Mouse (Mus musculus) CH12.LX (cell line): ENCODE measurements around the gene Rilp. TPM values are rescaled to one million over a fixed set of nuclear protein-coding genes. Genes with fewer than 3 reads are reported as not detected.

Source experiments
- DNase-seq: peaks from one replicate; pipeline ENCODE4 v3.0.0-alpha.2; 2013; ENCODE audit errors: extremely low read depth
- H3K27ac ChIP-seq: 2 replicates; pipeline ENCODE4 v1.5.1; 2012; ENCODE audit warnings: low read depth, mild to moderate bottlenecking, control low read depth, moderate library complexity; ENCODE audit not compliant: insufficient read depth
- H3K27me3 ChIP-seq: replicated peaks from 2 replicates; pipeline ENCODE3; 2012; ENCODE audit warnings: inconsistent platforms
- H3K36me3 ChIP-seq, 2 experiments: replicated peaks in 1 of 2; 2 replicates each; pipeline versions ENCODE3 to v1.6.1; 2012; ENCODE audit warnings: inconsistent platforms in 1 of 2, low read length in 1 of 2, mild to moderate bottlenecking in 1 of 2, mixed read lengths in 1 of 2, moderate library complexity in 1 of 2; ENCODE audit not compliant: control insufficient read depth in 1 of 2, insufficient read depth in 1 of 2
- H3K4me1 ChIP-seq, 2 experiments: 2 replicates each; pipeline ENCODE4 v1.6.1; 2012; ENCODE audit warnings: inconsistent platforms in 1 of 2, moderate library complexity in 1 of 2; ENCODE audit not compliant: insufficient read depth in 2 of 2, control insufficient read depth in 1 of 2
- H3K4me2 ChIP-seq: 2 replicates; pipeline ENCODE4 v1.6.1; 2012; ENCODE audit warnings: low read depth, mild to moderate bottlenecking, control low read depth; ENCODE audit not compliant: poor library complexity, insufficient read depth, severe bottlenecking
- H3K4me3 ChIP-seq, 3 experiments: fragments of 150-350 bp in 1 of 3; sonication (generic) in 1 of 3; replicated peaks in 1 of 3; 2 replicates each; pipeline versions ENCODE3 to v1.5.1; 2011 to 2012; ENCODE audit warnings: low read depth in 2 of 3, low read length in 2 of 3, mild to moderate bottlenecking in 2 of 3, moderate library complexity in 2 of 3, control low read depth in 1 of 3, improper control_type of control experiment in 1 of 3, inconsistent platforms in 1 of 3, mixed read lengths in 1 of 3; ENCODE audit not compliant: poor library complexity in 1 of 3
- H3K79me2 ChIP-seq: replicated peaks from 2 replicates; pipeline ENCODE4 v1.6.1; 2012; ENCODE audit warnings: mild to moderate bottlenecking, moderate library complexity; ENCODE audit not compliant: control insufficient read depth, poor library complexity, insufficient read depth, severe bottlenecking; ENCODE audit errors: extremely low read depth
- H3K9ac ChIP-seq: 2 replicates; pipeline ENCODE4 v1.6.1; 2012; ENCODE audit warnings: low read depth, mild to moderate bottlenecking, control low read depth, moderate library complexity; ENCODE audit not compliant: insufficient read depth
- H3K9me3 ChIP-seq: replicated peaks from 2 replicates; pipeline ENCODE3; 2012; ENCODE audit warnings: low read length, inconsistent platforms, mixed read lengths
- BHLHE40 ChIP-seq: IDR thresholded peaks from 2 replicates; pipeline ENCODE4 v1.6.1; 2011; ENCODE audit warnings: mild to moderate bottlenecking, low read depth, low read length, improper control_type of control experiment
- CHD2 ChIP-seq: IDR thresholded peaks from 2 replicates; pipeline ENCODE4 v1.6.1; 2011; ENCODE audit warnings: low read length, improper control_type of control experiment
- CTCF ChIP-seq, 2 experiments: IDR thresholded peaks in 1 of 2; conservative IDR thresholded peaks in 1 of 2; 2 replicates each; pipeline ENCODE4 v1.5.1; 2011 to 2012; ENCODE audit warnings: low read depth in 2 of 2, low read length in 2 of 2, improper control_type of control experiment in 1 of 2, inconsistent platforms in 1 of 2, mild to moderate bottlenecking in 1 of 2, moderate library complexity in 1 of 2
- E2F4 ChIP-seq: IDR thresholded peaks from 2 replicates; pipeline ENCODE4 v1.6.1; 2011; ENCODE audit warnings: low read depth, low read length, improper control_type of control experiment; ENCODE audit not compliant: insufficient replicate concordance
- EP300 ChIP-seq: IDR thresholded peaks from 2 replicates; pipeline ENCODE4 v1.6.1; 2011; ENCODE audit warnings: low read length, improper control_type of control experiment
- ETS1 ChIP-seq: conservative IDR thresholded peaks from 2 replicates; pipeline ENCODE4 v1.6.1; 2012; ENCODE audit warnings: low read depth, mild to moderate bottlenecking, inconsistent platforms, low read length, improper control_type of control experiment, moderate library complexity
- HCFC1 ChIP-seq: IDR thresholded peaks from 2 replicates; pipeline ENCODE4 v1.6.1; 2012; ENCODE audit warnings: low read depth, mild to moderate bottlenecking, inconsistent platforms, low read length, improper control_type of control experiment
- JUN ChIP-seq: IDR thresholded peaks from 2 replicates; pipeline ENCODE4 v1.6.1; 2011; ENCODE audit warnings: low read depth, mild to moderate bottlenecking, low read length, improper control_type of control experiment, moderate library complexity; ENCODE audit not compliant: insufficient read depth
- JUND ChIP-seq: conservative IDR thresholded peaks from 2 replicates; pipeline ENCODE4 v1.6.1; 2011; ENCODE audit warnings: low read depth, low read length, improper control_type of control experiment
- MAFK ChIP-seq: IDR thresholded peaks from 2 replicates; pipeline ENCODE4 v1.6.1; 2011; ENCODE audit warnings: low read length, improper control_type of control experiment; ENCODE audit not compliant: insufficient replicate concordance
- MAX ChIP-seq: IDR thresholded peaks from 2 replicates; pipeline ENCODE4 v1.6.1; 2011; ENCODE audit warnings: low read length, improper control_type of control experiment
- MAZ ChIP-seq: IDR thresholded peaks from 2 replicates; pipeline ENCODE4 v1.6.1; 2012; ENCODE audit warnings: low read depth, mild to moderate bottlenecking, inconsistent platforms, low read length, improper control_type of control experiment, moderate library complexity
- MEF2A ChIP-seq: IDR thresholded peaks from 2 replicates; pipeline ENCODE4 v1.6.1; 2014; ENCODE audit warnings: low read depth, mild to moderate bottlenecking, inconsistent platforms, low read length, improper control_type of control experiment, borderline replicate concordance
- MXI1 ChIP-seq: IDR thresholded peaks from 2 replicates; pipeline ENCODE4 v1.6.1; 2011; ENCODE audit warnings: mild to moderate bottlenecking, low read depth, low read length, improper control_type of control experiment
- MYC ChIP-seq: IDR thresholded peaks from 2 replicates; pipeline ENCODE4 v1.6.1; 2011; ENCODE audit warnings: low read depth, mild to moderate bottlenecking, improper control_type of control experiment, low read length
- NRF1 ChIP-seq: IDR thresholded peaks from 2 replicates; pipeline ENCODE4 v1.6.1; 2014; ENCODE audit warnings: low read depth, mild to moderate bottlenecking, inconsistent platforms, low read length, improper control_type of control experiment, moderate library complexity
- PAX5 ChIP-seq: IDR thresholded peaks from 2 replicates; pipeline ENCODE4 v1.6.1; 2012; ENCODE audit warnings: low read length, inconsistent platforms, mixed read lengths
- POLR2A ChIP-seq: IDR thresholded peaks from 2 replicates; pipeline ENCODE4 v1.6.1; 2011; ENCODE audit warnings: low read depth, mild to moderate bottlenecking, improper control_type of control experiment, low read length
- POLR2AphosphoS2 ChIP-seq: IDR thresholded peaks from 2 replicates; pipeline ENCODE4 v1.6.1; 2011; ENCODE audit warnings: low read depth, low read length, improper control_type of control experiment
- RAD21 ChIP-seq: IDR thresholded peaks from 2 replicates; pipeline ENCODE4 v1.6.1; 2011; ENCODE audit warnings: low read depth, mild to moderate bottlenecking, low read length, improper control_type of control experiment, moderate library complexity
- RCOR1 ChIP-seq: conservative IDR thresholded peaks from 2 replicates; pipeline ENCODE4 v1.6.1; 2012; ENCODE audit warnings: low read depth, mild to moderate bottlenecking, inconsistent platforms, low read length, improper control_type of control experiment
- SIN3A ChIP-seq: IDR thresholded peaks from 2 replicates; pipeline ENCODE4 v1.6.1; 2012; ENCODE audit warnings: low read length, improper control_type of control experiment, inconsistent platforms
- SMC3 ChIP-seq: IDR thresholded peaks from 2 replicates; pipeline ENCODE4 v1.6.1; 2011; ENCODE audit warnings: low read depth, low read length, improper control_type of control experiment
- TCF12 ChIP-seq: IDR thresholded peaks from 2 replicates; pipeline ENCODE4 v1.6.1; 2014; ENCODE audit warnings: low read depth, mild to moderate bottlenecking, inconsistent platforms, low read length, improper control_type of control experiment
- USF1 ChIP-seq: IDR thresholded peaks from 2 replicates; pipeline ENCODE4 v1.6.1; 2014; ENCODE audit warnings: low read depth, mild to moderate bottlenecking, inconsistent platforms, low read length, improper control_type of control experiment
- USF2 ChIP-seq: conservative IDR thresholded peaks from 2 replicates; pipeline ENCODE4 v1.6.1; 2011; ENCODE audit warnings: low read depth, low read length, improper control_type of control experiment
- ZC3H11A ChIP-seq: IDR thresholded peaks from 2 replicates; pipeline ENCODE4 v1.6.1; 2012; ENCODE audit warnings: low read depth, mild to moderate bottlenecking, inconsistent platforms, low read length, improper control_type of control experiment
- dilution Hi-C: fragments of 300-500 bp; cut with MboI; formaldehyde crosslinking; loops from 2 replicates; pipeline ENCODE4 v1.14.3; 2020; ENCODE audit warnings: low sequenced_read_pairs; ENCODE audit not compliant: extremely low pct_unique_long_range_greater_than_20kb, extremely low pct_ligation_motif_present
- in situ Hi-C: fragments of 300-500 bp; cut with MboI; formaldehyde crosslinking; loops from 3 replicates; pipeline ENCODE4 v1.14.3; 2019; ENCODE audit warnings: low sequenced_read_pairs, low pct_ligation_motif_present, low pct_unique_long_range_greater_than_20kb, mixed read lengths
- polyA plus RNA-seq: library from polyadenylated mRNA; unstranded; fragments of >175 nt; gene quantifications from 2 replicates; pipeline ENCODE4 v1.2.1, GENCODE M21; 2012; ENCODE audit warnings: low read depth; ENCODE audit not compliant: insufficient read length
- total RNA-seq, 2 experiments: library from RNA; depleted of rRNA; stranded (reverse); fragments of 300-350 nt in 1 of 2; fragments of >200 nt in 1 of 2; gene quantifications; 2 replicates each; pipeline ENCODE4 v1.2.3; 2012 to 2014

The Rilp gene
- total and polyA plus RNA-seq, 3 experiments, result 0.17 to 1.1 (median 0.72) TPM

DNA sequence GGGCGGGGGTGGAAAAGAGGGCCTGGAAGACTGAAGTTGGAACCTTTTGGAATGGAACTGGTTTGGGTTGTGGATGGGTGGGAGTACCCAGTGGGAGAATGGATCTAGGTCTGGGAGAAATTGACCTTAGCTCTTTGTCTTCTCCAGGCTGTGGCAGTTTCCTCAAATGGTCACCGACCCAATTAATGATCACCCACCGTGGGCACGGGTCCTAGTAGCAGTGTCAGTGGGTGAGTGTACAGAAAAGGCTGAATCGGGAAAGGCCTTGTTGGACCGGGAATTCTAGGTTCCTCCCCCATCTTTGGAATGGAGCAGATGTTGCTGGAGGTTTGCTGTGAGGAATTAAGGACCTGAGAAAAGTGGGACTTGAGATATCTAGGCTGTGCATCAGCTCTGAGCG lies 41.5 kb upstream of the Rilp start:
- TF ChIP-seq SMC3, result no peak
- TF ChIP-seq NRF1, result no peak
- TF ChIP-seq MEF2A, result no peak
- TF ChIP-seq E2F4, result no peak
- TF ChIP-seq MAX, result no peak
- TF ChIP-seq SIN3A, result no peak
- no peak for TF ChIP-seq POLR2A
- TF ChIP-seq BHLHE40, result no peak
- no peak for TF ChIP-seq CTCF (conservative IDR thresholded peaks at IDR 0.05 in 1 of 2, IDR thresholded peaks at IDR 0.05 in 1 of 2; ENCODE audit: low read depth in 2 of 2, low read length in 2 of 2)
- no peak for TF ChIP-seq MYC
- no peak for TF ChIP-seq PAX5
- TF ChIP-seq CHD2, result no peak
- TF ChIP-seq POLR2AphosphoS2, result no peak
- TF ChIP-seq ZC3H11A, result no peak
- TF ChIP-seq HCFC1, result no peak
- no peak for TF ChIP-seq RAD21
- no peak for TF ChIP-seq MXI1
- TF ChIP-seq USF2, result no peak
- TF ChIP-seq JUN, result no peak
- TF ChIP-seq JUND, result no peak
- Histone ChIP-seq H3K36me3 (peaks cover 20 to 29% of the 10 kb centered on the region in 2 experiments), H3K27me3 (no peaks in the 10 kb centered on the region), H3K9ac (no peak overlapping the region), H3K4me1 (peaks cover 11 to 45% of the 10 kb centered on the region in 2 experiments), H3K4me2 (no peak overlapping the region), H3K4me3 (no peak overlapping the region), H3K27ac (no peak overlapping the region), H3K79me2 (no peaks in the 10 kb centered on the region; the same call in 1 of the 2 replicates), H3K9me3 (peaks cover 12% of the 10 kb centered on the region)
- in situ Hi-C loops, result no loop called here
- dilution Hi-C loops, result no loop called here
- no peak for DNase-seq

GRCm38 (mm10) chr11:75469261-75469660 lies 40.6 kb upstream of the Rilp start:
- H3K4me2 ChIP-seq, result no peak overlapping the region
- H3K27ac ChIP-seq, result no peak overlapping the region
- TF ChIP-seq HCFC1 (no peak), MAFK (no peak), JUND (no peak), ETS1 (no peak), RCOR1 (no peak), MAZ (no peak), EP300 (no peak), USF2 (no peak), E2F4 (no peak), RAD21 (no peak), SMC3 (no peak), POLR2AphosphoS2 (no peak), USF1 (no peak), MYC (no peak), TCF12 (no peak)
- no peaks in the 10 kb centered on the region for H3K27me3 ChIP-seq
- DNase-seq, result no peak
- H3K79me2 ChIP-seq, result no peaks in the 10 kb centered on the region
- in situ Hi-C loops, result no loop called here
- dilution Hi-C loops, result no loop called here
- no peak overlapping the region for H3K9ac ChIP-seq
- peaks cover 5 to 36% of the 10 kb centered on the region in 2 experiments; a peak in 3 of 4 replicates for H3K4me1 ChIP-seq
- H3K4me3 ChIP-seq, result no peak overlapping the region
- peaks cover 15 to 22% of the 10 kb centered on the region in 2 experiments for H3K36me3 ChIP-seq
- peaks cover 12% of the 10 kb centered on the region for H3K9me3 ChIP-seq
